Mouse (Mus musculus): ENCODE measurements around the gene Gm9507. TPM values are rescaled to one million over a fixed set of nuclear protein-coding genes. Genes with fewer than 3 reads are reported as not detected.
"Not testable (repeated sequence)": the region's sequence is repeated elsewhere in the genome, so short reads cannot be mapped to it uniquely, and the experiment has no call there.

Gm9507 gene
- polyA plus RNA-seq, 1 experiment from 2014 or later, result not detected

GRCm38 (mm10) chr10:77788621-77789020 is 23.0 kb downstream of the Gm9507 start:
- no peaks in the 10 kb centered on the region for H3K36me3 ChIP-seq (ENCODE audit: control insufficient read depth, insufficient read depth, low read length)
- no peak overlapping the region for H3K9ac ChIP-seq (ENCODE audit: low read length)
- no peaks in the 10 kb centered on the region for H3K4me1 ChIP-seq (replicated peaks; ENCODE audit: control insufficient read depth, insufficient read depth, low read length)
- no peak for DNase-seq (ENCODE audit: low spot score)
- no peak overlapping the region for H3K27ac ChIP-seq (ENCODE audit: low read depth, low read length)
- H3K9me3 ChIP-seq (ENCODE audit: control insufficient read depth, low read length), result no peaks in the 10 kb centered on the region
- H3K4me3 ChIP-seq (ENCODE audit: low read depth, low read length), result no peak overlapping the region
- ATAC-seq (replicated peaks; ENCODE audit: low FRiP score), result no peak
- no peaks in the 10 kb centered on the region for H3K27me3 ChIP-seq (ENCODE audit: control insufficient read depth, insufficient read depth, low read length)
- WGBS, result 83% methylated on average over 2 of the region's 2 CpGs
- H3K4me2 ChIP-seq (ENCODE audit: low read depth, low read length, severe bottlenecking), result no peak overlapping the region

- 75% methylated on average over 1 of the region's 1 CpGs for WGBS
- H3K4me3 ChIP-seq (ENCODE audit: low read depth, low read length); DNase-seq (ENCODE audit: low spot score); ATAC-seq (replicated peaks; ENCODE audit: low FRiP score); H3K27ac ChIP-seq (ENCODE audit: low read depth, low read length); H3K9ac ChIP-seq (ENCODE audit: low read length); H3K9me3 ChIP-seq (ENCODE audit: control insufficient read depth, low read length); H3K27me3 ChIP-seq (ENCODE audit: control insufficient read depth, insufficient read depth, low read length); H3K36me3 ChIP-seq (ENCODE audit: control insufficient read depth, insufficient read depth, low read length); H3K4me2 ChIP-seq (ENCODE audit: low read depth, low read length, severe bottlenecking); H3K4me1 ChIP-seq (replicated peaks; ENCODE audit: control insufficient read depth, insufficient read depth, low read length): not testable (repeated sequence)
Observed at GRCm38 (mm10) chr10:77787876-77788275, 23.8 kb downstream of the Gm9507 start, which contains the start of gene Gm7137. Gm7137 (minus strand) TSS chr10:77788200.

- WGBS, result 83% methylated on average over 1 of the region's 3 CpGs
- not testable (repeated sequence) for H3K4me1 ChIP-seq (replicated peaks; ENCODE audit: control insufficient read depth, insufficient read depth, low read length); DNase-seq (ENCODE audit: low spot score); H3K27me3 ChIP-seq (ENCODE audit: control insufficient read depth, insufficient read depth, low read length); ATAC-seq (replicated peaks; ENCODE audit: low FRiP score); H3K27ac ChIP-seq (ENCODE audit: low read depth, low read length); H3K36me3 ChIP-seq (ENCODE audit: control insufficient read depth, insufficient read depth, low read length); H3K4me2 ChIP-seq (ENCODE audit: low read depth, low read length, severe bottlenecking); H3K4me3 ChIP-seq (ENCODE audit: low read depth, low read length); H3K9me3 ChIP-seq (ENCODE audit: control insufficient read depth, low read length); H3K9ac ChIP-seq (ENCODE audit: low read length)
Observed at GRCm38 (mm10) chr10:77783396-77783795, 28.2 kb downstream of the Gm9507 start.

- DNase-seq (ENCODE audit: low spot score); H3K27ac ChIP-seq (ENCODE audit: low read depth, low read length); H3K9me3 ChIP-seq (ENCODE audit: control insufficient read depth, low read length); H3K4me1 ChIP-seq (replicated peaks; ENCODE audit: control insufficient read depth, insufficient read depth, low read length); H3K4me3 ChIP-seq (ENCODE audit: low read depth, low read length); H3K9ac ChIP-seq (ENCODE audit: low read length); H3K36me3 ChIP-seq (ENCODE audit: control insufficient read depth, insufficient read depth, low read length); H3K4me2 ChIP-seq (ENCODE audit: low read depth, low read length, severe bottlenecking); H3K27me3 ChIP-seq (ENCODE audit: control insufficient read depth, insufficient read depth, low read length); ATAC-seq (replicated peaks; ENCODE audit: low FRiP score): not testable (repeated sequence)
- whole genome bisulfite sequencing, result 67% methylated on average over 1 of the region's 1 CpGs
Observed at GRCm38 (mm10) chr10:77782442-77782841, 29.2 kb downstream of the Gm9507 start, which contains the start of gene Gm3250. Gm3250 (minus strand) TSS chr10:77782542.

- H3K9me3 ChIP-seq (ENCODE audit: control insufficient read depth, low read length); H3K4me2 ChIP-seq (ENCODE audit: low read depth, low read length, severe bottlenecking); DNase-seq (ENCODE audit: low spot score); ATAC-seq (replicated peaks; ENCODE audit: low FRiP score); H3K36me3 ChIP-seq (ENCODE audit: control insufficient read depth, insufficient read depth, low read length); H3K4me1 ChIP-seq (replicated peaks; ENCODE audit: control insufficient read depth, insufficient read depth, low read length); H3K27me3 ChIP-seq (ENCODE audit: control insufficient read depth, insufficient read depth, low read length); H3K9ac ChIP-seq (ENCODE audit: low read length); H3K27ac ChIP-seq (ENCODE audit: low read depth, low read length); H3K4me3 ChIP-seq (ENCODE audit: low read depth, low read length): not testable (repeated sequence)
- WGBS, result 55% methylated on average over 1 of the region's 1 CpGs
Observed at GRCm38 (mm10) chr10:77776844-77777243, 34.8 kb downstream of the Gm9507 start, which contains the start of gene Gm7138. Gm7138 (minus strand) TSS chr10:77776944.

DNA sequence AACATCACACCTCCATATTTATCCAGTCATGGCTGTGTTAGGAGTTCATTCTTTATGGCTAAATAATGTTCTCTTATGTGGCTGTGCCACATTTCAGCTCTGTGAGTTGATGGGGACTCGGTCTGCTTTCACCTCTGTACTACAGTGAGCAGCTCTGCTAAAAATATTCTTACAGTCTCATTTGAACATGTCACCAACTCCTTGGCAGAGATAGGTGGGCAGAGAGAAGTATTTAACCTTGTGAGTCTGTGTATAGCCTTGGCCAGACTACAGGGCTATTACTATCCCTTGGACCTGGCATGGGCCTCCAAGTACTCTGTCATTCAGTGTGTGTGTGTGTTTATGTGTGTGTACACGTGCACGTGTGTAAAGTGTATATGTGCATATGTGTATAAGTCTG is 39.5 kb downstream of the Gm9507 start:
- not testable (repeated sequence) for H3K4me2 ChIP-seq (ENCODE audit: low read depth, low read length, severe bottlenecking); DNase-seq (ENCODE audit: low spot score); H3K4me1 ChIP-seq (replicated peaks; ENCODE audit: control insufficient read depth, insufficient read depth, low read length); H3K27me3 ChIP-seq (ENCODE audit: control insufficient read depth, insufficient read depth, low read length); ATAC-seq (replicated peaks; ENCODE audit: low FRiP score); H3K4me3 ChIP-seq (ENCODE audit: low read depth, low read length); H3K27ac ChIP-seq (ENCODE audit: low read depth, low read length); H3K9ac ChIP-seq (ENCODE audit: low read length); H3K9me3 ChIP-seq (ENCODE audit: control insufficient read depth, low read length); H3K36me3 ChIP-seq (ENCODE audit: control insufficient read depth, insufficient read depth, low read length)
- 92% methylated on average over 2 of the region's 3 CpGs for WGBS

GRCm38 (mm10) chr10:77771225-77771624 is 40.4 kb downstream of the Gm9507 start, which contains the start of gene Gm3238:
Gm3238 (minus strand) TSS chr10:77771325.
- ATAC-seq (replicated peaks; ENCODE audit: low FRiP score); H3K27me3 ChIP-seq (ENCODE audit: control insufficient read depth, insufficient read depth, low read length); H3K9me3 ChIP-seq (ENCODE audit: control insufficient read depth, low read length); H3K4me1 ChIP-seq (replicated peaks; ENCODE audit: control insufficient read depth, insufficient read depth, low read length); H3K27ac ChIP-seq (ENCODE audit: low read depth, low read length); H3K4me2 ChIP-seq (ENCODE audit: low read depth, low read length, severe bottlenecking); H3K4me3 ChIP-seq (ENCODE audit: low read depth, low read length); H3K36me3 ChIP-seq (ENCODE audit: control insufficient read depth, insufficient read depth, low read length); H3K9ac ChIP-seq (ENCODE audit: low read length); DNase-seq (ENCODE audit: low spot score): not testable (repeated sequence)
- 67% methylated on average over 1 of the region's 1 CpGs for WGBS

- 71% methylated on average over 1 of the region's 1 CpGs for WGBS
- Histone ChIP-seq H3K36me3 (ENCODE audit: control insufficient read depth, insufficient read depth, low read length) (no peaks in the 10 kb centered on the region), H3K9ac (ENCODE audit: low read length) (no peak overlapping the region), H3K9me3 (ENCODE audit: control insufficient read depth, low read length) (no peaks in the 10 kb centered on the region), H3K4me1 (replicated peaks; ENCODE audit: control insufficient read depth, insufficient read depth, low read length) (no peaks in the 10 kb centered on the region), H3K4me3 (ENCODE audit: low read depth, low read length) (no peak overlapping the region), H3K27me3 (ENCODE audit: control insufficient read depth, insufficient read depth, low read length) (no peaks in the 10 kb centered on the region), H3K4me2 (ENCODE audit: low read depth, low read length, severe bottlenecking) (no peak overlapping the region), H3K27ac (ENCODE audit: low read depth, low read length) (no peak overlapping the region)
- ATAC-seq (replicated peaks; ENCODE audit: low FRiP score) (no peak), DNase-seq (ENCODE audit: low spot score) (no peak)
Observed at GRCm38 (mm10) chr10:77769727-77770126, 41.9 kb downstream of the Gm9507 start.

Data from forebrain, embryonic 11.5 days (tissue).